Mouse (Mus musculus) testis, adult 2 months (tissue): Measurements from ENCODE around the gene Ghsr.

Experiments used
- CTCF ChIP-seq: fragments of 200-500 bp; IDR thresholded peaks from 2 replicates; pipeline ENCODE4 v1.5.1; 2012; ENCODE audit warnings: low read depth, mild to moderate bottlenecking, inconsistent platforms, low read length, moderate library complexity; ENCODE audit not compliant: control insufficient read depth, insufficient read depth, insufficient replicate concordance
- POLR2A ChIP-seq: fragments of 200-500 bp; IDR thresholded peaks from 2 replicates; pipeline ENCODE4 v1.6.1; 2012; ENCODE audit warnings: low read depth, mild to moderate bottlenecking, inconsistent platforms, low read length, moderate library complexity; ENCODE audit not compliant: control insufficient read depth

- TF ChIP-seq CTCF (no peak), POLR2A (no peak)
Observed at GRCm38 (mm10) chr3:27416786-27417185, 45.6 kb downstream of the Ghsr start.
